Mouse (Mus musculus) CD4-positive, CD25-positive, alpha-beta regulatory T cell, adult 4 months (primary cell): ENCODE measurements around the gene Lypd4. TPM values are rescaled to one million over a fixed set of nuclear protein-coding genes. Genes with fewer than 3 reads are reported as not detected.
A peak's percentile ranks its signal among the peaks of the same experiment; 100 is the strongest.
"Not testable (repeated sequence)": the region's sequence is repeated elsewhere in the genome, so short reads cannot be mapped to it uniquely, and the experiment has no call there.

Experiments
- ATAC-seq: one replicate; pipeline ENCODE4 v1.8.0; 2017
- polyA plus RNA-seq, 2 experiments: library from polyadenylated mRNA; unstranded; fragments of 100-300 nt; shearing (Covaris generic); gene quantifications; one replicate each; pipeline ENCODE4 v1.2.1; 2017

The Lypd4 gene
- not detected for polyA plus RNA-seq

GRCm38 (mm10) chr7:24869532-24870165, at the start of gene Lypd4, which contains the start of gene Dmrtc2:
TSS of gene Lypd4 (minus strand) at chr7:24869941.
TSS of gene Dmrtc2 (plus strand) at chr7:24870057.
- ATAC-seq, result no peak

GRCm38 (mm10) chr7:24918763-24919323, 49.1 kb upstream of the Lypd4 start:
- ATAC-seq, result no peak

- ATAC-seq, result no peak
These were observed 42.7 kb upstream of the Lypd4 start for GRCm38 (mm10) chr7:24912480-24912879.

GRCm38 (mm10) chr7:24907211-24907748, 37.5 kb upstream of the Lypd4 start:
- peak; percentile 71 for ATAC-seq

- no peak for ATAC-seq
These were observed 36.8 kb upstream of the Lypd4 start for GRCm38 (mm10) chr7:24906551-24906950.

GRCm38 (mm10) chr7:24904936-24905335, 35.2 kb upstream of the Lypd4 start:
- no peak for ATAC-seq

- peak; percentile 74 for ATAC-seq
These were observed 34.3 kb upstream of the Lypd4 start for GRCm38 (mm10) chr7:24904070-24904483.

- ATAC-seq, result no peak
These were observed 33.7 kb upstream of the Lypd4 start for GRCm38 (mm10) chr7:24903444-24903825.

- ATAC-seq, result peak; percentile 15
These were observed 33.1 kb upstream of the Lypd4 start, which contains the start of gene Arhgef1 for GRCm38 (mm10) chr7:24902630-24903443. TSS of gene Arhgef1 (plus strand) at chr7:24902912.

GRCm38 (mm10) chr7:24902264-24902629, 32.5 kb upstream of the Lypd4 start:
- ATAC-seq, result no peak

GRCm38 (mm10) chr7:24901842-24902241, 32.1 kb upstream of the Lypd4 start:
- ATAC-seq, result peak; percentile 44

GRCm38 (mm10) chr7:24901114-24901513, 31.4 kb upstream of the Lypd4 start:
- ATAC-seq, result no peak

GRCm38 (mm10) chr7:24897959-24898358, 28.2 kb upstream of the Lypd4 start:
- ATAC-seq, result no peak

- ATAC-seq, result no peak
These were observed 27.5 kb upstream of the Lypd4 start, which contains the start of gene Cd79a for GRCm38 (mm10) chr7:24897224-24897623. TSS of gene Cd79a (plus strand) at chr7:24897381.

- no peak for ATAC-seq
These were observed 26.5 kb upstream of the Lypd4 start for GRCm38 (mm10) chr7:24896269-24896668.

- ATAC-seq, result not testable (repeated sequence)
These were observed 26.0 kb upstream of the Lypd4 start for GRCm38 (mm10) chr7:24895749-24896148.

- peak; percentile 56 for ATAC-seq
These were observed 22.4 kb upstream of the Lypd4 start for GRCm38 (mm10) chr7:24892125-24892583.

GRCm38 (mm10) chr7:24891241-24892124, 21.7 kb upstream of the Lypd4 start:
- ATAC-seq, result peak; percentile 9

GRCm38 (mm10) chr7:24890281-24891216, 20.8 kb upstream of the Lypd4 start:
- ATAC-seq, result peak; percentile 74

GRCm38 (mm10) chr7:24889431-24890220, 19.9 kb upstream of the Lypd4 start:
- ATAC-seq, result no peak
